Mouse (Mus musculus) gastrocnemius, adult 18-20 months (tissue): ENCODE results near the gene Chrna1. TPM values are rescaled to one million over a fixed set of nuclear protein-coding genes. Genes with fewer than 3 reads are reported as not detected.

ENCODE experiments used
- DNase-seq: peaks from one replicate; pipeline ENCODE4 v3.0.0; 2021; ENCODE audit warnings: low spot score
- total RNA-seq, 2 experiments: library from RNA; stranded (reverse); gene quantifications; 2 replicates each; pipeline ENCODE4 v1.2.3; 2021

The Chrna1 gene
- total RNA-seq, 2 experiments from 2014 or later, result 6.0 to 6.1 TPM

GRCm38 (mm10) chr2:73526691-73527090, 53.4 kb downstream of the Chrna1 start:
- peak; percentile 67 for DNase-seq

- no peak for DNase-seq
Observed at GRCm38 (mm10) chr2:73522891-73523290, 57.2 kb downstream of the Chrna1 start.

DNA sequence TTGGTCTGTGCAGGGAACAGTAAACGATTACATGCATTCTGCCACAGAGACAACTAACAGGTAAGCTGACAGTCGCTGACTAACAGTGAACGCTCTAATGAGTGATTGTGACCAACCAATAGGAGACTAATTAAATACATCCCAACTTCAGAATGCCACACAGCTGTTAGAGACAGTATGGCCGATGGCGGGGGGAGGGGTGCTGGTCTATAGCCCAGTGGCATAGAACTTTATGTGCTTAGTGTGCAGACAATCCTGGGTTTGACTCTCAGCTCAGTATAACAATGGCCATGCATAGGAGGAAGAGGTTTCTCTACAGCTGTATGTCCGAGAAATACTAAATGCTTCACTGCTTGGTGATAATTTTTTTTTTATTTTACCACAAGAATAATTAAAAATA, 57.8 kb downstream of the Chrna1 start:
- DNase-seq, result no peak

DNA sequence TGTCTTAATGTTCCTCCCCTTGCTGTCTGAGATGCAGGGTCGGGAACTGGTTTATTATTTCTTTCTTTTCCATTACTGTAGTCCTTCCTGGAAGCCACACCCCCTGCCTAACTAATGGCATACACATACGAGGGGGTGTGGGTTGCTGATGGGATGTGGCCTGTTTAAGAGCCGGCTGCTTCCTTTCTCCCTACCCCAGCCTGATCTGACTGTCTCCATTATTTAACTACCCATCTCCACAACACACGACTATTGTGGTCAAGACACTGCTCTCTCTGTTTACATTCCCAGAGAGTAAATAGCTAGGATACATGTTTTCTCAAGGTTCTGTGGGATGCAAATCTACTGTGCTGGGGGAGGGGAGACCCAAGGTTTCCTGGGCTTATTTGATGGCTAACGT, 58.4 kb downstream of the Chrna1 start:
- DNase-seq, result no peak

DNA sequence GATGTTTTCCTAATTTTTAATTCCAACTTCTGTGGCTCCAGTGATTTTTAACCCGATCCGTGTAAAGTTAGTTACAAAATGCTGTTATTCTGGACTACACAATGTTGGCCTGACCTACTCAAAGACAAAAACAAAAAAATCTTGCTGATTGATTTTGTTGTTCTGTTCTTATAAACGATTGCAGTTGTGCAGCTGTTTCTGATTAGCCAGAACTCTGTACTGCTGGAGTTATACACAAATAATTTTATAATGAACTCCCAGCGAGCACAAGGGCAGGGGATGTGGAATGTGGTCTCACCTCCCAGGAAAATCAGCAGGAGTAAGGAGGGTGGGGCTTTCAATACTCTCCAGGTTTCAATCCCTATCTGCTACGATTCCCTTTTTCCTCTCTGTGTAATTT, 61.2 kb downstream of the Chrna1 start:
- no peak for DNase-seq

DNA sequence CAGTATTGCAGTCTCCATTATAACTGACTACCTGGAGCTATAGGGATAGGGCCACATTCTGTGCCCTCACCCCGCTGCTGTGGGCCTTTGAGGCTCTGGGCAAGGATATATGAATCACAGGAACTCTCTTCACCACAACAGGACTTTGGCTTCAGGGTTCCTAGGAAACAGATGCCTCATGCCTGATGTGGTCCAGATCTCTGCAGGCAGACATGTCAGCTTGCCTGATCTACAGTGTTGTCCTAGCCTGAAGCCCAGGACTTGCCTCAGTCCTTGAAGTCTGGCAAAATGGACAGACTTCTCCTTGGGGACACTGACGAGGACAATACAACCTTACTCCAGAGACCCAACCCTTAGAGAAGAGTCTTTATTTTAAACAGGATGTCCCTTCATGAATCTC, 61.8 kb downstream of the Chrna1 start:
- no peak for DNase-seq

DNA sequence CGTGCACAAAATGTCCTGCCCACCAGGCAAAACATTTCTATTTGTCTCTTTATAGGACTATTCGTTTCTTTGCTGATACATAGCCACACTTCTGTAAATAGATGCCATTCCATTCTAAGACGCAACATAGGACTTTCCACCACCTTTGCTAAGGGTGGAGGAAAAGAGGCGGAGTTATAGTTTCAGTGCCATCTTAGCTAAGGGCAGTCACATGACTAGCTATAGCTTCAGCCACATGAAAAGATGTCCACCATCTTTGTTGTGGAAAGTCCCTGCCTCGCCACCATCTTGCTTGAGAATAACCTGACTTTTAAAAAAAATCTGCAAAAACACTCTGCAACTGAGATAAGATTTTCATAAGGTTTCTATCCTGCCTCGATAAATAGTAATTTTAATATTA, 66.0 kb downstream of the Chrna1 start:
- DNase-seq, result no peak

Other genes starting within 250 kb of the Chrna1 start
- 10 to 100 TPM; 18.3 to 19.2 TPM for gene Gpr155, start 193.8 kb downstream of the Chrna1 start, total RNA-seq
- 1 to 10 TPM; 6.3 to 7.9 TPM for gene Wipf1, start 50.6 kb downstream of the Chrna1 start, total RNA-seq
- gene Chn1, start 195.0 kb upstream of the Chrna1 start, total RNA-seq, result 1 to 10 TPM; 3.0 to 3.5 TPM